Mouse (Mus musculus): ENCODE measurements around the gene Wtap. TPM values are rescaled to one million over a fixed set of nuclear protein-coding genes. Genes with fewer than 3 reads are reported as not detected.
"Not testable (repeated sequence)": the region's sequence is repeated elsewhere in the genome, so short reads cannot be mapped to it uniquely, and the experiment has no call there.

Wtap gene
- 73.4 and 76.1 TPM in 2 replicates for polyA plus RNA-seq (2015; fragmentation: Nextera tagmentation; extraction: Ambion mirVana)

DNA sequence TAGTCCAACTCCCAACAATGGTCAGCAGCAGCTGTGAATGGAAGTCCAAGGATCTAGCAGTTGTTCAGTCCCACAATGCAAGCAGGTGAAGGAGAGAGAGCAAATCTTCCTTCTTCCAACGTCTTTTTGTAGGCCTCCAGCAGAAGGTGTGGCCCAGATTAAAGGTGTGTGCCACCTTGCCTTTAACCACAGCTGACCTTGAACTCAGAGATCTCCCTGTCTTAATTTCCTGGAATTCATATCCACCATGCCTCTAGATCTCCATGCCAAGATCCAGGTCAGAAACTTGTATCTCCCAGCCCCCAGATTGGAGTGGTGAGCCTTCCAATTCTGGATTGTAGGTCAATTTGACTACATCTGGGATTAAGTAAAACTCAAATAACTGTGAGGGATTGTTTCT, at the start of gene Wtap:
Wtap (minus strand) TSS at position 101 of the 400 bp plus-strand sequence.
- ATAC-seq (replicated peaks; ENCODE audit: insufficient number of reproducible peaks, insufficient read depth, low FRiP score, low read depth): no peak
- Histone ChIP-seq H3K4me1 (replicated peaks) (peaks cover 10% of the 10 kb centered on the region), H3K27ac (peak within 1 kb of the TSS; percentile 99), H3K9ac (peak within 1 kb of the TSS; percentile 99), H3K9me3 (replicated peaks) (no peaks in the 10 kb centered on the region), H3K4me2 (peak within 1 kb of the TSS; percentile 85), H3K4me3 (peak within 1 kb of the TSS; percentile 87), H3K36me3 (no peaks in the 10 kb centered on the region), H3K27me3 (no peaks in the 10 kb centered on the region)
- WGBS: 88% methylated on average over 1 of the region's 1 CpGs

DNA sequence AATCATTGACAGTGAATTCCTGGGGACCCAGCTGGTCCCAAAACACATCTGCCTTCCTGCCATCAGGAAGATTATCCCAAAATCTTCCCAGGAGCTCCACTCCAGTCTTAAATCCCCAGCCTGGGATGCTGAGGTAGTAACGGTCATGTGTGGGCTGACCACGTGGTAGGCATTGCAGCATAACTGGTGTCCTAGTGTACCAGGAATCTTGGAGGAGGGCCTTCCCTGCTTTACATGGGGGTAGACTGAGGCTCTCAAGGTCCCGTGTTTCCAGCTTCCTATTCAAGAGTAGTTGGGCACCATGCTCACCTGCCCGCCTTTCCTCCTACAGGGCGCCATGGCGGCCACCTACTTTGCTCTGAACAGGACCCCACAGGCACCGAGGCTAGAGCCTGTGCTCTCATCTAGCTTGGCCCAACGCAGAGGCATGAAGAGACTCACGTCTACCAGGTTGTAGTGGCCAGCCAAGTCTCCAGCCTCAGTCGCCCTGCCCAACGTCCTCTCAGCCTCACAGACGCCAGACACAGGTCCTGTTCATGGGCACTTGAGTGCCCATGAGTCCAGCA, 42.7 kb upstream of the Wtap start:
- WGBS: 70% methylated on average over 4 of the region's 12 CpGs
- not testable (repeated sequence) for H3K4me2 ChIP-seq; H3K4me1 ChIP-seq (replicated peaks); H3K4me3 ChIP-seq; H3K9ac ChIP-seq; H3K27me3 ChIP-seq; H3K27ac ChIP-seq; ATAC-seq (replicated peaks; ENCODE audit: insufficient number of reproducible peaks, insufficient read depth, low FRiP score, low read depth); H3K9me3 ChIP-seq (replicated peaks); H3K36me3 ChIP-seq

DNA sequence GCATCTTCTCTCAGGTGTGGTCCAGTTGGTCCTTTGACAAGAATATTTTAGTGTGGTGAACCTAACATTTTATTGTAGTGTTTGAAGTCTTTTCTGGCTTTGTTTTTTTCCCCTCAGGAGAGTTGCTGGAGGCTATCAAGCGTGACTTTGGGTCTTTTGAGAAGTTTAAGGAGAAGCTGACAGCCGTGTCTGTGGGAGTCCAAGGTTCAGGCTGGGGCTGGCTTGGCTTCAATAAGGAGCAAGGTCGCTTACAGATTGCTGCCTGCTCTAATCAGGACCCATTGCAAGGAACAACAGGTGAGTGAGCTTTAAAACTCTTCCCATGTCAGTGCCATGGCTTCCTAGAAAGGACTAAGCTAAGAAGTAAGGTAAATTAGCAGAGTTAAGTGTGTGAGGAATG, 19.3 kb upstream of the Wtap start:
- ATAC-seq (replicated peaks; ENCODE audit: insufficient number of reproducible peaks, insufficient read depth, low FRiP score, low read depth): no peak
- Histone ChIP-seq H3K27ac (no peak overlapping the region), H3K4me1 (replicated peaks) (peaks cover 11% of the 10 kb centered on the region; the same call in 1 of the 2 replicates), H3K9ac (no peak overlapping the region), H3K27me3 (no peaks in the 10 kb centered on the region), H3K36me3 (peaks cover 54% of the 10 kb centered on the region), H3K9me3 (replicated peaks) (no peaks in the 10 kb centered on the region), H3K4me3 (no peak overlapping the region), H3K4me2 (no peak overlapping the region)
- 80% methylated on average over 3 of the region's 3 CpGs for WGBS

DNA sequence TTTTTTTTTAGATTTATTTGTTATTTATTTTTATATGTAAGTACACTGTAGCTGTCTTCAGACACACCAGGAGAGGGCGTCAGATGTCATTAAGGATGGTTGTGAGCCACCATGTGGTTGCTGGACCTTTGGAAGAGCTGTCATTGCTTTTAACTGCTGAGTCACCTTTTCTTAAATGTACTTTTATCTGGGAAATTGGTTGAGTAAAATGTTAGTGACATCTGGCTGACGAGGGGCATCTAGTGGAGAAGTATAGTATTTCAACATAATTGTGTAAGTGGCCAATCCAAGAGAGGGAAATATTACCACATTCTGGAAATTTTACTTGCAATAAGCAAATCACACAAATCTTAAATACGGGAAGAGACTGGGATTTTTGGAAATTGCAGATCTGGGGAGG, 15.9 kb upstream of the Wtap start:
- no peak overlapping the region for H3K27ac ChIP-seq
- H3K36me3 ChIP-seq: peaks cover 38% of the 10 kb centered on the region
- 30% methylated on average over 3 of the region's 3 CpGs for WGBS
- H3K9ac ChIP-seq: no peak overlapping the region
- no peak for ATAC-seq (replicated peaks; ENCODE audit: insufficient number of reproducible peaks, insufficient read depth, low FRiP score, low read depth)
- peaks cover 17% of the 10 kb centered on the region for H3K4me1 ChIP-seq (replicated peaks)
- H3K27me3 ChIP-seq: no peaks in the 10 kb centered on the region
- no peaks in the 10 kb centered on the region for H3K9me3 ChIP-seq (replicated peaks)
- H3K4me2 ChIP-seq: no peak overlapping the region
- no peak overlapping the region for H3K4me3 ChIP-seq

DNA sequence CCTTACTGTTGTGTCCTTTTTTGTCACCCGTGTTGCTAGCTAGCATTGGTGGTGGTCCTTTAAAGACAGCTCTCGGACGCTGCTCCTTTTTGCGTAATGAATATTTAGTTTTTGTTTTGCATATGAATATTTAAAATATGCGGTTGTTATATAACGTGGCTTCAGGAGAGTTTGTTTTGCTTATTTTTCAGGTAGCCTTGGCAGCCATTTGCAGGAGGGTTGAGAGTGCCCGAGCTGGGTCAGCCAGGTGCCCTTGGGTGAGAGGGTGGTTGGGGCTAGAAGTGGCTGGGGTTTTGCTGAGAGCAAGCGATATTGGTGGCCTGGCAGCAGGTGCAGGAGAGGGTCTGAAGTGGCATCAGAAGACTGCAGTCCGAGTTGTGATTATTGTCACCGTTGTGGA, 14.6 kb upstream of the Wtap start:
- peaks cover 26% of the 10 kb centered on the region for H3K36me3 ChIP-seq
- no peaks in the 10 kb centered on the region for H3K27me3 ChIP-seq
- peak overlapping the region; percentile 81 for H3K9ac ChIP-seq
- WGBS: 2% methylated on average over 10 of the region's 10 CpGs
- H3K9me3 ChIP-seq (replicated peaks): no peaks in the 10 kb centered on the region
- H3K4me2 ChIP-seq: peak overlapping the region; percentile 81
- peak overlapping the region; percentile 94 for H3K27ac ChIP-seq
- peak overlapping the region; percentile 63 for H3K4me3 ChIP-seq
- peaks cover 17% of the 10 kb centered on the region for H3K4me1 ChIP-seq (replicated peaks)
- no peak for ATAC-seq (replicated peaks; ENCODE audit: insufficient number of reproducible peaks, insufficient read depth, low FRiP score, low read depth)

DNA sequence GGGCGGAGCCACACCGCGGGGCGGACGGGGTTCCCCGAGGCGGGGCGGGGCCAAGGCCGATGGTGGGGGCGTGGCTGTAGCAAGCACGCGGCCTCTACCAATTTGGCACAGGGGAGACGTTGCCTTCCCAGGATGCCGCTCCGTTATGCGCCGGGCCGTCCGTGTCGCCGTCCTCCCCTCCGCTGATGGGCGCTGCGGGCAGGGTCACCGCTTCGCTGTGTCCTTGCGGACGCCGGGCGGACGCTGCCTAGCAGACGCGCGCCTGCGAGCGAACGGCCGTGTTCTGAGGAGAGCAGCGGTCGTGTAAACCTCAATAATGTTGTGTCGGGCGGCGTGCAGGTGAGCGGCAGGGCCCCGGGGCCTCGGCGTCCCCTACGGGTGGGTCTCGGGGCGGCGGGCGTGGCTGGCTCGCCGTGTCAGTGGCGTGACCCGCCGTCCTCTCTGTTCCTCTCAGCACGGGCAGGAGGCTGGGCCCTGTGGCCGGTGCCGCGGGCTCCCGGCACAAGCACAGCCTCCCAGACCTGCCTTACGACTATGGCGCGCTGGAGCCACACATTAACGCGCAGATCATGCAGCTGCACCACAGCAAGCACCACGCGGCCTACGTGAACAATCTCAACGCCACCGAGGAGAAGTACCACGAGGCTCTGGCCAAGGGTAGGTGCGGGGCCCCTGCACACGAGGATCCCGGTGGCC, 13.9 kb upstream of the Wtap start:
- H3K36me3 ChIP-seq: peaks cover 19% of the 10 kb centered on the region
- ATAC-seq (replicated peaks; ENCODE audit: insufficient number of reproducible peaks, insufficient read depth, low FRiP score, low read depth): peak; percentile 98
- H3K4me2 ChIP-seq: peak overlapping the region; percentile 81
- H3K4me1 ChIP-seq (replicated peaks): peaks cover 17% of the 10 kb centered on the region
- no peaks in the 10 kb centered on the region for H3K27me3 ChIP-seq
- peak overlapping the region; percentile 63 for H3K4me3 ChIP-seq
- peak overlapping the region; percentile 94 for H3K27ac ChIP-seq
- no peaks in the 10 kb centered on the region for H3K9me3 ChIP-seq (replicated peaks)
- H3K9ac ChIP-seq: peak overlapping the region; percentile 81
- WGBS: under 1% methylated on average over 64 of the region's 76 CpGs

DNA sequence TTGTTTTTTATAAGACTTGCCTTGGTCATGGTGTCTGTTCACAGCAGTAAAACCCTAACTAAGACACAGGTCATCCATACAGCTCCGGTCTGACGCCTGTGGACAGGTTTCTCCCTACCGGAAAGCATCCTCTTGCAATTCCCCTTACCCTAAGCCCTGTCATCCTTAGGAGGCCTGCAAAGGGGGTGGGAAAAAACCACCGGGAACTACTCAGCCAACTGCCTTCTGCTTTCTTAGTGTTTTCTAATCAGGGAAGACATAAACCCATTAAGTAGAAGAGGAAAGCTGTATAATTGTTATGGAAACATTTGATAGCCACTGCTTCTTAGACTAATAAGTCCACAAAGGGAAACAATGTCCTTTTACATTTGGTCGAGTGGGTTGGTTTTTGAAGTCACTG, 13.0 kb upstream of the Wtap start:
- peak overlapping the region; percentile 63 for H3K4me3 ChIP-seq
- peak overlapping the region; percentile 81 for H3K4me2 ChIP-seq
- H3K9ac ChIP-seq: peak overlapping the region; percentile 81
- H3K36me3 ChIP-seq: peaks cover 10% of the 10 kb centered on the region
- H3K27ac ChIP-seq: peak overlapping the region; percentile 94
- H3K9me3 ChIP-seq (replicated peaks): no peaks in the 10 kb centered on the region
- no peaks in the 10 kb centered on the region for H3K27me3 ChIP-seq
- ATAC-seq (replicated peaks; ENCODE audit: insufficient number of reproducible peaks, insufficient read depth, low FRiP score, low read depth): no peak
- WGBS: 51% methylated on average over 5 of the region's 5 CpGs
- H3K4me1 ChIP-seq (replicated peaks): peaks cover 17% of the 10 kb centered on the region

DNA sequence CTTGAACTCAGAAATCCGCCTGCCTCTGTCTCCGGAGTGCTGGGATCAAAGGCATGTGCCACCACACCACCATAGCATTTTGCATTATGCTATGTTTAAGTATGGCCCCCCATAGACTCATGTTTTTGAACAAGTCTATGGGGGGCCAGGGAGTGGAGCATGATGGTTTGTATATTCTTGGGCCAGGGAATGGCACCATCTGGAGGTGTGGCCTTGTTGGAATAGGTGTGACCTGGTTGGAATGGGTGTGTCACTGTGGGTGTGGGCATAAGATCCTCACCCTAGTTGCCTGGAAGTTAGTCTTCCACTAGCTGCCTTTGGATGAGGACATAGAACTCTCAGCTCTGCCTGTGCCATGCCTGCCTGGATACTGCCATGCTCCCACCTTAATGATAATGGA, 12.6 kb upstream of the Wtap start, which contains the start of gene Sod2:
Sod2 (plus strand) TSS at position 301 of the 400 bp plus-strand sequence.
- peak within 1 kb of the TSS; percentile 94 for H3K27ac ChIP-seq
- H3K27me3 ChIP-seq; H3K9me3 ChIP-seq (replicated peaks); H3K36me3 ChIP-seq; ATAC-seq (replicated peaks; ENCODE audit: insufficient number of reproducible peaks, insufficient read depth, low FRiP score, low read depth): not testable (repeated sequence)
- 90% methylated on average over 2 of the region's 2 CpGs for WGBS
- peak within 1 kb of the TSS; percentile 81 for H3K9ac ChIP-seq
- peak within 1 kb of the TSS; percentile 63 for H3K4me3 ChIP-seq
- H3K4me2 ChIP-seq: peak within 1 kb of the TSS; percentile 81
- H3K4me1 ChIP-seq (replicated peaks): peaks cover 17% of the 10 kb centered on the region

DNA sequence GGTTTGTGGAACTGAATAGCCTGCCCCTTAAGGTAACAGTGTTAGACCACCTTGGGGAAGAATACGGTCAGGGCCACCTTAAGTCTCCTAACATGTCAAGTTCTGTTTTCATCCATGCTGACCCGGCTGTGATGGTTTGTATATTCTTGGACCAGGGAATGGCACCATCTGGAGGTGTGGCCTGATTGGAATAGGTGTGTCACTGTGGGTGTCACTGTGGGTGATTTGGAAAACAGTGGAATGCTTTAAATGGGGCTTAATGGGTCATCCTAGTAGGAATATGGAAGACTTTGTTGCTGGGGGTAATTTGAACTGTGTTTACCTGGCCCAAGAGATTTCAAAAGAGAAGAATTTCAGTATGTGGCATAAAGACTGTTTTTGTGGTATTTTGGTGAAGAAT, 10.5 kb upstream of the Wtap start:
- H3K4me1 ChIP-seq (replicated peaks): peaks cover 16% of the 10 kb centered on the region
- not testable (repeated sequence) for H3K36me3 ChIP-seq; H3K4me2 ChIP-seq; H3K9ac ChIP-seq; ATAC-seq (replicated peaks; ENCODE audit: insufficient number of reproducible peaks, insufficient read depth, low FRiP score, low read depth); H3K27me3 ChIP-seq; H3K4me3 ChIP-seq; H3K27ac ChIP-seq; H3K9me3 ChIP-seq (replicated peaks)
- 73% methylated on average over 2 of the region's 2 CpGs for WGBS

DNA sequence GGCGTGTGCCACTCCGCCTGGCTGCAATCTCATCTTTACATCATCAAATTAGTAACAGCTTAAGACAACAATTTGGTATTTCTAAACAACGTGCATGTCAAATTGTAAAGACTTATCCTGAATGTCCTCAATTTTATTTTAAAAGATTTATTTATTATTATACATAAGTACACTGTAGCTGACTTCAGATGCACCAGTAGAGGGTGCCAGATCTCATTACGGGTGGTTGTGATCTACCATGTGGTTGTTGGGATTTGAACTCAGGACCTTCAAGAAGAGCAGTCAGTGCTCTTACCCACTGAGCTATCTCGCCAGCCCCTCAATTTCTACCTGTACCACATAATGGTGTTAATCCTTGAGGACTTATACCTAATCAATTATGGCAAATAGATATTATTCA, 8.3 kb upstream of the Wtap start:
- H3K9ac ChIP-seq; H3K4me1 ChIP-seq (replicated peaks); ATAC-seq (replicated peaks; ENCODE audit: insufficient number of reproducible peaks, insufficient read depth, low FRiP score, low read depth); H3K4me3 ChIP-seq; H3K27ac ChIP-seq; H3K9me3 ChIP-seq (replicated peaks); H3K27me3 ChIP-seq; H3K4me2 ChIP-seq; H3K36me3 ChIP-seq: not testable (repeated sequence)
- 88% methylated on average over 5 of the region's 5 CpGs for WGBS

DNA sequence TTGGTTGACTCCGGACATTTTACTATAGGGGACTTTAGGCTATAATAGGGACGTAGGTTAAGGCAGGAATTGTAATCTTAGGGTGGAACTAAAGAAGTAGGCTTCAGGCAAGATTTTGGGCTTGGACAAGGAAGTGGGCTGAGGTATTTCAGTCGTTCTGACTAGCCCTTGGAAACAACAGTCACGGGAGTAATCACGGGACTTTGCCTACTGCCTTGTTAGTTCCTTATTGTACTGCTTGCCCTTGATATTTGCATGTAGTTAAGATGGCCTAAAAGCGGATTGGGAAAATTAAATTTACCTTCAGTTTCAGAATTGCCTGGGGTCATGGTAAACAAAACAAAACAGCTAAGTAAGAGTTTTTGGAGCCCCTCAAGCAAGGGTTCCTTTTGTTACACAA, 5.1 kb upstream of the Wtap start:
- 77% methylated on average over 6 of the region's 6 CpGs for WGBS
- H3K36me3 ChIP-seq: no peaks in the 10 kb centered on the region
- no peaks in the 10 kb centered on the region; the same call in 1 of the 2 replicates for H3K4me1 ChIP-seq (replicated peaks)
- no peak overlapping the region for H3K4me2 ChIP-seq
- ATAC-seq (replicated peaks; ENCODE audit: insufficient number of reproducible peaks, insufficient read depth, low FRiP score, low read depth): no peak
- H3K9me3 ChIP-seq (replicated peaks): no peaks in the 10 kb centered on the region
- no peak overlapping the region for H3K27ac ChIP-seq
- H3K4me3 ChIP-seq: no peak overlapping the region
- no peaks in the 10 kb centered on the region for H3K27me3 ChIP-seq
- H3K9ac ChIP-seq: no peak overlapping the region

DNA sequence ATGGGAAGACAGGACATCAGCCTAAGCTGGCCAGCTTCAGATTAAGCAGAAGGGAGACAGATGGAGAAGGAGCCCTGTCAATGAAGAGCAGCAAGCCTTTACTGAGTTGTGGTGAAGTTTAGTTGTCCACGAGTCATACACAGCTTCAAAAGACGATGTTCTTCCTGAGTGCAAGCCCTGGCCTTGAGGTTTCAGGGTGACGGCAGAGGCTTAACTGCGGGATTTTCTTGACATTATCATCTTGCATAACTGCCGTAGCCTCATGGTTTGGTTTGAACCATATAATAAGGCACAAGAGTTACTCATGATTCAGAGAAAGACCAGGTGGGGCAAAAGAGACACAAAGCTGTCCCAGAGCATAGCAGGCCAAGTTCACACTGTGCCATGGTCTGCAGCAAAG, 3.9 kb upstream of the Wtap start:
- H3K36me3 ChIP-seq: no peaks in the 10 kb centered on the region
- no peaks in the 10 kb centered on the region for H3K9me3 ChIP-seq (replicated peaks)
- H3K4me1 ChIP-seq (replicated peaks): no peaks in the 10 kb centered on the region; the same call in 1 of the 2 replicates
- no peak overlapping the region for H3K27ac ChIP-seq
- H3K4me2 ChIP-seq: no peak overlapping the region
- H3K9ac ChIP-seq: no peak overlapping the region
- H3K4me3 ChIP-seq: no peak overlapping the region
- WGBS: 81% methylated on average over 5 of the region's 5 CpGs
- no peaks in the 10 kb centered on the region for H3K27me3 ChIP-seq
- no peak for ATAC-seq (replicated peaks; ENCODE audit: insufficient number of reproducible peaks, insufficient read depth, low FRiP score, low read depth)

Data from heart, embryonic 15.5 days (tissue).